Mouse (Mus musculus): Measurements from ENCODE around the gene Rab3a.

Gene Rab3a

DNA sequence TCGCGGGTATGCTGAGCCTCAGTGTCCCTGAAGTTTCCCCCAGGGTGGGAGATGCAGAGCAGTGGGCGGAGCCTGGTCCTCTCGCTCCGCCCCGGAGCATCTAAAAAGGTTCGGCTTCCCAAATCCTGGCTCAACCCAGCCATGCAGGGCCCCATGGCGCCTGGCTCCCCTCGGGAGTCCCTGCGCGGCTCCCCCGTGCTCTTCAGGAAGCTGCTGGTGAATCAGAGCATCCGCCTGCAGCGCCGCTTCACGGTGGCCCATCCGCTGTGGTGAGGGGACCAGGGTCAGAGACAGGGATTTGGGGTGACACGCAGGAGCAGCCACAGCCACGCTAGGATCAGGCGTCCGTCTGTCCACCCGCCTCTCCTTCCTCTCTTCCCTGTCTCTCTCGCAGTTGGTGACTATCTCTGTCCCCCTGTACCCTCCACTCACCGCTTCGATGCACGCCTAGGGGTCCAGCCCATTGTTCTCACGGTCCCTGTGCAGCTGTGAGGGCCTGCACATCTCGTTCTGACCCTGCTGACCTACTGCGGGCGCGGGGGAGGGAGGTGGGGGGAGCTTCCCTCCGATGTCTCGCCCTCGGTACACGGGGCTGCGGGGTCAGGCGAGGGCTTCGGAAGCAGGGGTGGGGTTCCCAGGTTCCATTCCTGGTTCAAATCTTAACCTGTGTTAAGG, 11.4 kb upstream of the Rab3a start:
- DNase-seq, result no peak

GRCm38 (mm10) chr8:70743656-70744590, 10.6 kb upstream of the Rab3a start:
- peak; percentile 82 for DNase-seq

DNA sequence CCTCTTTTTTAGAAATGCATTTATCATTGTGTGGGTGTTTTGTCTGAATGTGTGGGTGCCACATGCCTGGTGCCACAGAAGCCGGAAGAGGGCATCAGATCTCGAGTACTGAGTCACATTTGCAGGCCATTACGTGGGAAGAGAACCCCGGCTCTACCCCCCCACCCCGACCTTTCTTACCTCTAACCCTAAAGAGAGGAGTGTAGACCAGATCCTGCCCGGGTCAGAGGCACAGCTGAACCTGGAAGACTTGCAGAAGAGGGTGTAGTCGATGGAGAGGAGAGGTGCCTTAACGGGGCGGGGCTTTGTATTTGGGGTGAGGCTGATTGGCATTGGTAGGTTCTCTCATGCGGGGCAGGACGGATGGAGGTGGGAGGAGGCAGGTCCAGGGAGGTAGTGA, 9.7 kb upstream of the Rab3a start:
- no peak for DNase-seq

GRCm38 (mm10) chr8:70745691-70746220, 8.7 kb upstream of the Rab3a start:
- DNase-seq, result no peak

GRCm38 (mm10) chr8:70746676-70747075, 7.8 kb upstream of the Rab3a start:
- no peak for DNase-seq

- no peak for DNase-seq
Observed at GRCm38 (mm10) chr8:70747211-70747890, 7.1 kb upstream of the Rab3a start.

DNA sequence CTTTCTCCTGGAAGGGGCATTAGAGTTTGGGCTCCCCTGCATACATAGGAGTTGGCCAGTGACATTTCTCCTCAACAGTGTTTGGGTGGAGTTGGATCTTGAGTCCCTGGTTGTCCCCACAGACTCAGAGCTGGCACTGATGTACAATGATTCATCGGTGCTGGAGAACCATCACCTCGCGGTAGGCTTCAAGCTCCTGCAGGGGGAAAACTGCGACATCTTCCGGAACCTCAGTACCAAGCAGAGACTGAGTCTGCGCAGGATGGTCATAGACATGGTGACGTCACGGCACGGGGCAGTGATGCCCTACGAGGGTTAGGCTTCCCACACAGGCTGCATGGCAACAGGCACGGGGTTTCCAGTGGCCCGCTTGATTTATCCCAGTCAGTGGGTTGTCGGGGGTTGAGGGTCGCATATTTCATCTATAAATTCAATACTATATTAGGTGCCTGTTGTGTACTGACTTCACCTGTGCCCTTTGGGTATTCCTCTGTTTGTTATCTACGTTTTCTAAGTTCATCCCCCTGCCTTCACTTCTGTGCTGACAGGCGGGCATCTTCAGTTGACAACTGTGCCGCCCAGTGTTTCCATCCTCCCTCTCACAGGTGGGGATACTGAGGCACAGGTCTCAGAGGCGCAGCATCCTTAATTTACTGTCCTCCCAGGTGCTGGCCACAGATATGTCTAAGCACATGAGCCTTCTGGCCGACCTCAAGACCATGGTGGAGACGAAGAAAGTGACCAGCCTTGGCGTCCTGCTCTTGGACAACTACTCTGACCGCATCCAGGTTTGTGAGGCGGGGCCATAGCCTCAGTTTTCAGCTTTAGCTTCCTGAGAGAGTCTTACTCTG, 6.0 kb upstream of the Rab3a start:
- DNase-seq, result no peak

GRCm38 (mm10) chr8:70749097-70749674, 5.3 kb upstream of the Rab3a start:
- no peak for DNase-seq

DNA sequence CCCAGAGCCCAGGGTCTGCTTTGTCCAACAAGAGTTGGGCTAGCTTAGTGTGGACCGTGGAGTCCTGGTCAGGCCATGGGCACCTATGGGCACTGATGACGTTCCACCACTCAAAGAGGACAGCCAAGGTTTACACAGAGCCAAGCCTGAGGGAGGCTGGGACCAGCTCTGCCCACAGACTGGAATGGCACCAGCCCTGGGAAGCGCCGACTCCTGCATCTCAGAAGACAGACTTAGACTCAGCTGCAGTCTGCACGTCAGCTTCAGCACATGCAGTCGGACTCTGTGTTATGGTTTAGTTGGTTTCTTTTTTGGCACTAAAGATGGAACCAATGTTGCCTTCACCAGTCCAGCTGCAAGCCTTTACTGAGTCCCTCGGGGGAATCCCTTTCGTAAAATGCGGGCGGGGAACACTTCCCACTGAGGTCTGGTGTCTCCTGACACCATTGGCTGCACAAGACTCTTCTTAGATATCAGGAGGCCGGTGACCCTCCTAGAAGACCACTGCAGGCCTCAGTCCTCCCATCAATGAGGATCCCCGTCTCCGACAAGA, 4.3 kb upstream of the Rab3a start:
- no peak for DNase-seq

- DNase-seq, result peak; percentile 95
Observed at GRCm38 (mm10) chr8:70752000-70752764, 2.3 kb upstream of the Rab3a start.

DNA sequence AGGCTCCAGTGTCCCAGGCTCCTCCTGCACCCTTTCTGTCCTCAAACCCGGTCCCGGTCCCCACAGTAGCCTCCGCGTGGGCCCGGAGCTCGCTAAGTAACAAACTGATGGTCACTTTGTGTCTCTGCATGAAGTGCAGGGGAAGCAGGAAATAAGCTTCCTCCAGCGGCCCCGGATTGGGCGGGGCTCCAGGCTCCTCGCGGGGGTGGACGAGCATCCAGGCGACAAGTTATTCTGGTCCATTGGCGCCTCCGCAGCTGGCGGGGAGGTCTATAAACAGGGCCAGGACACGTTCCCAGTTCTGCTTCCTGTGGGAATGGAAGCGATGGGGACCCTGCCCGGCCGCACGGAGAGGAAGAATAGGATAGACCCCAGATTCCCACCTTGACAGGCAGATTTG, 1.3 kb upstream of the Rab3a start:
- peak; percentile 94 for DNase-seq

DNA sequence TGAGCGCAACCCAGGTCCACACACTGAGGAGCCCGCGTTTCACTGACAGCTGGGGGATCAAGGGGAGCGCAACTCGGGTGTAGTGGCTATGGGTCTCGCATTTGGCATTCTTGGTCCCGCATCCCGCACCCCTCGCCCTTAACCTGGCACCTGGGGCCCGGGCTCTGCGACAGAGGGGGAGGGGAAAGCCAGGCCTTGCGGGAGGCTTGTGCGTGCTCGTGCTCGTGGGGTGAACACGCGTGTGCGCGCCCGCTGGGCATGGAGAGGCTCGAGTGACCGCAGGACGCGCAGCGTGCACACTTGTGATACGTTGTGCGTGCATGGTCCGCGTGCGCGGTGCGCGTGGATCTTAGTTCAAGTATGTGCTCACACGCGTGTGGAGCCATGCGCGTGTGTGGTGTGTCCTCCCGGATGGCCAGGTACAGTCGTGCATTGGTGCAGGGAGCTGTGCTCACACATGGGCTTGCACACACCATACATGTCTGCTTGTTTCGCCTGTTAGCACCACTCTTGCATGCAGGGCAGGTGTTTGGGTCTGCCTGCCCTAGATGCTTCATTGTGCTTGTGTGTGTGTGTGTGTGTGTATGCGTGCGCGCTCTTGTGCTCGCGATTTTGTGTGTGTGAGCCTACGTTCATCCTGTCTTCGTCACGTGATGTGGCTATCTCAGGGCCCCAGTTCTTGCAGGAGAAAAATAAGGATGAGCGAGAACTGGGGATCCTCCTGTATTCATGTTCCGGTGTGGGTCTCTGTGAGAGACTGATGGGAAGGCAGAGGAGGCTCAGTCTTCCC, 587 bp downstream of the Rab3a start:
- DNase-seq, result no peak

DNA sequence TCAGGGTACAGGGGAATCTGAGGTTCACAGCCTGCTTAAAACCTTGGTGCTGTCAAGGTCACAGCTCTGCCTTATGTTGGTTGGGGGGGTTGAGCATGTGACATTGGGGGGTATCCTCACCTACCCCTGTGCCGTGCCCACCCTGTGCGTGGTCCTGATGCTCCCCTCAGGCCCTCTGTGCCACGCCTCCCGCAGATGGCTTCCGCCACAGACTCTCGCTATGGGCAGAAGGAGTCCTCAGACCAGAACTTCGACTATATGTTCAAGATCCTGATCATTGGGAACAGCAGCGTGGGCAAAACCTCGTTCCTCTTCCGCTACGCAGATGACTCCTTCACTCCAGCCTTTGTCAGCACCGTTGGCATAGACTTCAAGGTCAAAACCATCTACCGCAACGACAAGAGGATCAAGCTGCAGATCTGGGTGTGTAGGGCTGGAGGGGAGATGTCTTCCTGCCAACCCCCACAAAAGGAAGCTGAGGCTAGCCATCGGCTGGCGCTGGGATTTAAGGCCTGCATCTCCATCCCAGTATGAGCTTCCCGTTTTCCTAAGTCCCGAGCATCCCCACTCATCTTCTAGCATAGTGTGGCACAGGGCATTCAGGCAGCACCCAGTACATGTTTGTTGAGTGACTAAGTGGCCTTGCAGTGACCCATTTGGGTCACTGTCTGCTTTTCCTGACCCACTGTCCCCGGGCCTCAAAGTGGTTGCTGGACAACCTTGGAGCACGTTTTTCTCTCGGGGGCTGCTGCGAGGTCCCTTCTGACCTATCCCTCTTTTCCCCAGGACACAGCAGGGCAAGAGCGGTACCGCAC, 1.4 kb downstream of the Rab3a start:
- DNase-seq, result no peak

DNA sequence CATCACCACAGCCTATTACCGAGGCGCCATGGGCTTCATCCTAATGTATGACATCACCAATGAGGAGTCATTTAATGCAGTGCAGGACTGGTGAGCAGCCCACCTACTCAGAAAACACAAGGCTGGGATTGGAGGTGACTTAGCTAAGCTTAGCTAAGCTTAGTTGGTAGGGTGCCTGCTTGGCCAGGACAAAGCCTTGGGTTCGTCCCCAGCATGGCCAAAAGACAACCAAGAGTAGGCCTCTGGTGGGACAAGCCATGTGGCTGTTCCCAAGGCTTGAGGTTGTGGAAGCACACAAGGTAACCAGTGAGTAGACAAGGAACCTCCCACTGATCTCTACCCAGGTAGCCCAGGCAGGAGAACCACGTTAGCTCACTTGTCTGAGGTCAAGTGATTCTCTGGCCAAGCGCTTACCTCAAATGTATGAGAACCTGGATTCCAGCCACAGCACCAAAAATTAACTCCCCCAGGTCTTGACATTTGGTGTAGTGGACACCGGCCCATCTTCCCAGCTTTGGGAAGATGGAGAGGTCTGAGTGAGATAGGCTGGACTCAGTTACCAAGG, 2.1 kb downstream of the Rab3a start:
- DNase-seq, result no peak

- no peak for DNase-seq
Observed at GRCm38 (mm10) chr8:70757523-70758307, 3.2 kb downstream of the Rab3a start.

DNA sequence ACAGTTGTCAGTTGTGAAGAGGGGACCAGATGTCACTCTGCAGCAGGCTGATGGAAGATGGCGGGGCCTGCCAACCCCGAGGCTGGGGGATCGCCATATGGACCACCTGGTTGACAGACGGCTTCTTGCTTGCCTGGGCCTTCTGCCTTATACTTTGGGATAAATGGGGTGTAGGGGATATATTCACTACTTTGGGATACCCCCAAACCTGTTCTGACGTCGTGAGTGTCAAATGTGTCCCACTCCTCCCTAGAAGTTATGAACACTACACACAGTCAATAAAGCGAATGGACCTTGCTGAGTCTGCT, 3.8 kb downstream of the Rab3a start:
- DNase-seq, result no peak

GRCm38 (mm10) chr8:70758616-70759561, 4.4 kb downstream of the Rab3a start:
- DNase-seq, result peak; percentile 84

All from lung, postnatal 36 days (tissue).